Mouse (Mus musculus) cerebellum, adult 2 months (tissue): ENCODE data around the gene Cxcl9.

Source experiments
- CTCF ChIP-seq: fragments of 200-500 bp; IDR thresholded peaks from 2 replicates; pipeline ENCODE4 v1.5.1; 2011; ENCODE audit warnings: low read depth, mild to moderate bottlenecking, control low read depth, low read length, moderate library complexity, borderline replicate concordance; ENCODE audit not compliant: insufficient read depth
- POLR2A ChIP-seq: fragments of 200-500 bp; IDR thresholded peaks from 2 replicates; pipeline ENCODE4 v1.6.1; 2011; ENCODE audit warnings: low read length, control low read depth, borderline replicate concordance; ENCODE audit not compliant: insufficient read depth

- TF ChIP-seq POLR2A (no peak), CTCF (no peak)
Measured at GRCm38 (mm10) chr5:92302149-92302840, 25.6 kb downstream of the Cxcl9 start.
